Mouse (Mus musculus): ENCODE results near the gene Cd93. TPM values are rescaled to one million over a fixed set of nuclear protein-coding genes. Genes with fewer than 3 reads are reported as not detected.

Gene Cd93
- total and polyA plus RNA-seq, 2 experiments from 2014 or later, result 4.5 to 16.9 TPM

DNA sequence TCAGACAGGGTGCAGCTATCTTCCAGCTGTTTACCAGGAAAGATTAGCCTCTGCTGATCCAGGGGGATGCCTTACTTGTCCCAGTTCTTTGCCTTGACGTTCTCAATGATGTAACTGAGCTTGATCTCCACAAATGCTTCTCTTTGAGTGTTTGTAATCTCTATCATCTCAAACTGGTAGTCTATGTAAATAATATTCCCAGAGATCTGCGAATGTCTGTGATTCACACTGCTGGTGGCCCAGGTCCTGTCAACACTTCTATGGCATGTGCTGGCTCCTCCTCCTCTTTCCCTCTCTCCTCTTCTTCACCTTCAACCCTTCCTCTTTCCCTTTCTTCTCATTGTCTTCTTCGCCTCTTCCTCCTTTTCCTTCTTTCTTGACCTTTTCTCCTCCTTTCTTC is 24.2 kb downstream of the Cd93 start:
- no peak overlapping the region for H3K27ac ChIP-seq (ENCODE audit: low read depth, low read length)
- 71% methylated on average over 3 of the region's 3 CpGs for WGBS
- no peak for TF ChIP-seq CTCF (IDR thresholded peaks at IDR 0.05)
- no peak for DNase-seq (ENCODE audit: low spot score)
- H3K36me3 ChIP-seq (ENCODE audit: insufficient read depth, low read length), result no peaks in the 10 kb centered on the region
- no peaks in the 10 kb centered on the region for H3K9me3 ChIP-seq (ENCODE audit: low read length)
- no peak overlapping the region for H3K4me2 ChIP-seq (ENCODE audit: low read depth, low read length, poor library complexity, severe bottlenecking)
- no peak overlapping the region for H3K9ac ChIP-seq (replicated peaks; ENCODE audit: low read length, poor library complexity, severe bottlenecking)
- H3K4me1 ChIP-seq (ENCODE audit: insufficient read depth, low read length), result no peaks in the 10 kb centered on the region
- H3K27me3 ChIP-seq (ENCODE audit: insufficient read depth, low read length), result no peaks in the 10 kb centered on the region; the same call in 1 of the 2 replicates
- ATAC-seq (ENCODE audit: low FRiP score), result no peak
- no peak overlapping the region for H3K4me3 ChIP-seq (ENCODE audit: low read depth, low read length)

DNA sequence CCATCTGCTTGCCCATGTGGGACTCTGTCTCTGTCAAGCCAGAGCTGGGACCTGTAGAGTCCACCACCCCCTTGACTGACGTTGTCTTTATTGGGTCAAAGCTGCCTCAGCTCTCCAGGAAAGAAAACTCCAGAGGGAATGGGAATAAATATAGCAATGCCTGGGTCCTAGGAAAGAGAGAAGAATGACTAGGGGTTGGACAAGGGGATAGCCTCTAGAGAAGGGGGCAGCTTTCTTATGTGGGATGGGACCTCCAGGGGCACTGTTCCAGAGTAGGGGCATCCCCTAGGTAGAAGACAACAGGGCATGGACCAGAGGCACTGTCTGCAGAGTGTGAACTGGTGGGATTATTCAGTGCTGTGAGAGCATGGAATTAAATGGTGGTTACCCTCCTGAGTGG is 33.5 kb downstream of the Cd93 start:
- Histone ChIP-seq H3K36me3 (ENCODE audit: insufficient read depth, low read length) (no peaks in the 10 kb centered on the region), H3K9me3 (ENCODE audit: low read length) (no peaks in the 10 kb centered on the region), H3K27me3 (ENCODE audit: insufficient read depth, low read length) (peaks cover 34% of the 10 kb centered on the region), H3K4me2 (ENCODE audit: low read depth, low read length, poor library complexity, severe bottlenecking) (no peak overlapping the region), H3K4me1 (ENCODE audit: insufficient read depth, low read length) (peaks cover 4% of the 10 kb centered on the region; the same call in 1 of the 2 replicates), H3K9ac (replicated peaks; ENCODE audit: low read length, poor library complexity, severe bottlenecking) (no peak overlapping the region), H3K4me3 (ENCODE audit: low read depth, low read length) (no peak overlapping the region), H3K27ac (ENCODE audit: low read depth, low read length) (no peak overlapping the region)
- DNase-seq (ENCODE audit: low spot score) (no peak), ATAC-seq (ENCODE audit: low FRiP score) (no peak)
- WGBS, result 75% methylated on average over 1 of the region's 1 CpGs
- no peak for TF ChIP-seq CTCF (IDR thresholded peaks at IDR 0.05)

DNA sequence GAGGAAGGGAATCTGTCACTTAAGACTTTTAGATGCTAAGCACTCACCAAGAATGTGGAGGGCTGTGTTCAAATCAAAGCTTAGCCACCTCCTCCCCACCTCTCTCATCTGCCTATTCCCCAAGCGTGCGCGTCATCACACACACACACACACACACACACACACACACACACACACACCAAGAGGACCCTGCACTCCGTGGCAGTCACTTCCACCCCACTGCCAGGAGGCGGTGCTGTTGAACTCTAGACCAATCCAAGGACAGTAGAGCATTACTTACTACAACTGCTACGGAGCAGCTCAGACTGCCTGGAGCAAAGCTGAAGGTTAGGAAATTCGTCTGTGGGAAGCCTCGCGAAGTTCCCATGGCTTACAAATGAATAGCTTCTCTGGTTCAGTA is 34.2 kb downstream of the Cd93 start:
- no peak overlapping the region for H3K4me2 ChIP-seq (ENCODE audit: low read depth, low read length, poor library complexity, severe bottlenecking)

DNA sequence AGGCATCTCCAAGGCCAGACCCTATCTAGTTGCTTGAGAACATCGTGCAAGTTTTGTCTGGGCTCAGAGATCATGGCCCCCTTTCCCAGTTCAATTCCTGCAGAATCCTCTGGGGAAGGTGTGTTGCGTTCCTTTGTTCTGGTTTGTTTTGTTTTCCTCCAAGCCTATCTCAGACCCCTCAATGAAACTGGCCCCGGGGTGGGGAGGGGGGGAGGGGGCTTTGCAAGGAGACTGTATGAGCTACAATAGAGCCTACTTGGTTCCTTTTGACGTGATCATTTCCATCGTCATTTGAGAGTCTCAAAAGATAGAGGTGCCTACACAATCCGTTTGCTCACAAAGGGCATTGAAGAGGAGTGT is 34.6 kb downstream of the Cd93 start:
- DNase-seq (ENCODE audit: low spot score) (no peak), ATAC-seq (ENCODE audit: low FRiP score) (no peak; the same call in 1 of the 2 replicates)
- Histone ChIP-seq H3K36me3 (ENCODE audit: insufficient read depth, low read length) (no peaks in the 10 kb centered on the region), H3K9ac (replicated peaks; ENCODE audit: low read length, poor library complexity, severe bottlenecking) (no peak overlapping the region), H3K4me2 (ENCODE audit: low read depth, low read length, poor library complexity, severe bottlenecking) (no peak overlapping the region), H3K27ac (ENCODE audit: low read depth, low read length) (no peak overlapping the region), H3K4me1 (ENCODE audit: insufficient read depth, low read length) (peaks cover 4% of the 10 kb centered on the region; the same call in 1 of the 2 replicates), H3K4me3 (ENCODE audit: low read depth, low read length) (no peak overlapping the region), H3K9me3 (ENCODE audit: low read length) (no peaks in the 10 kb centered on the region), H3K27me3 (ENCODE audit: insufficient read depth, low read length) (peaks cover 34% of the 10 kb centered on the region)
- 17% methylated on average over 6 of the region's 6 CpGs for WGBS
- TF ChIP-seq CTCF (IDR thresholded peaks at IDR 0.05), result no peak

More for the DNA sequence above, 34.2 kb downstream of the Cd93 start:
- no peak overlapping the region for H3K27ac ChIP-seq (ENCODE audit: low read depth, low read length)
- H3K9ac ChIP-seq (replicated peaks; ENCODE audit: low read length, poor library complexity, severe bottlenecking), result no peak overlapping the region
- TF ChIP-seq CTCF (IDR thresholded peaks at IDR 0.05), result peak; percentile 83
- WGBS, result 17% methylated on average over 9 of the region's 9 CpGs
- H3K27me3 ChIP-seq (ENCODE audit: insufficient read depth, low read length), result peaks cover 34% of the 10 kb centered on the region
- DNase-seq (ENCODE audit: low spot score), result peak; percentile 79
- no peaks in the 10 kb centered on the region for H3K9me3 ChIP-seq (ENCODE audit: low read length)
- no peaks in the 10 kb centered on the region for H3K36me3 ChIP-seq (ENCODE audit: insufficient read depth, low read length)
- no peak overlapping the region for H3K4me3 ChIP-seq (ENCODE audit: low read depth, low read length)
- H3K4me1 ChIP-seq (ENCODE audit: insufficient read depth, low read length), result peaks cover 4% of the 10 kb centered on the region; the same call in 1 of the 2 replicates
- ATAC-seq (ENCODE audit: low FRiP score), result peak; percentile 81

DNA sequence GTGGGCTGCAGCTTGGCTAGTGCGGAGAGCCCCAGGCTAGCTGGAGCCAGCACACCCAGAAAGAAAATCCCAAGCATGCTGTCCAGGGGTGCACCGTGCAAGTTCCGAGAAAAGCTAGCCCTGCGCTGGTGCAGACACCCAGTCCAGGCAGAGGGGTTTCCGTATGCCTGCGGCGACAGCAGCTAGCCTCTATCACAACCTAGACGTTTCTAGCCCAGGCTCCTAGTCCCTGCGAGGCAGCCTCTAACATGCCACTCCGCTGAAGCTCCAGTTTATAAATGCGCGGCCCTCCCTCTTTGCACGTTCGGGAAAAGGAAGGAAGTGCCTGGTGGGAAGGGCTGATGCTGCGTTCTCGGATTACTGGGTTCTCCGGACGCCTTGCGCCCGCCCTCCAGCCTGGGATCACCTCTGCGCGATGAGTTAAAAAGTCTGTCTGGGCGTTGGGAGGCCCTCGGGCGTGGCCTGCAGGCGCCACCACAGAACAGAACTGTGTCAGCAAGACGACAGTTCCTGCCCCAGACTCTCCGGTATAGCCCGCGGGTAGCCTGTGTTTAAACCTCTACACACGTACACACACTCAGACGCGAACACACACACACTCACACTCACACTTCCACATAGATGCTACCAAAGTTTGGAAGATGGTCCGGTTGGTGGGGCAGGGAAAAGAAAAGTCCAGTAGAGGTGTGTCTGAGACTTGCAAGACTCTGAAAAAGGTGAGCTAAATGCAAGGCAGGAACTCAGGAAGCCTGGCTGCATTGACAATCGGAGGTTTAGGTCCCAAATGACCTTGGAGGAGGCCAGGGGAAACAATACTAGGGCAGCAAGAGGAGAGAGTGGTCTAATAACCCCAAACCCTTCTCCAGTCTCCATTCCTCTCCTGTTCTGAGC is 35.2 kb downstream of the Cd93 start, which contains the start of gene Thbd:
Gene Thbd (minus strand): TSS at position 319 of the 891 bp plus-strand sequence.
- Histone ChIP-seq H3K4me3 (ENCODE audit: low read depth, low read length) (peak within 1 kb of the TSS; percentile 31), H3K27ac (ENCODE audit: low read depth, low read length) (no peak within 1 kb of the TSS), H3K9me3 (ENCODE audit: low read length) (no peaks in the 10 kb centered on the region), H3K9ac (replicated peaks; ENCODE audit: low read length, poor library complexity, severe bottlenecking) (peak within 1 kb of the TSS; percentile 3; the same call in 1 of the 2 replicates), H3K27me3 (ENCODE audit: insufficient read depth, low read length) (peaks cover 34% of the 10 kb centered on the region), H3K36me3 (ENCODE audit: insufficient read depth, low read length) (no peaks in the 10 kb centered on the region), H3K4me1 (ENCODE audit: insufficient read depth, low read length) (peaks cover 4% of the 10 kb centered on the region; the same call in 1 of the 2 replicates), H3K4me2 (ENCODE audit: low read depth, low read length, poor library complexity, severe bottlenecking) (peak within 1 kb of the TSS; percentile 52)
- 4% methylated on average over 33 of the region's 35 CpGs for WGBS
- TF ChIP-seq CTCF (IDR thresholded peaks at IDR 0.05), result no peak
- DNase-seq (ENCODE audit: low spot score) (peak; percentile 31), ATAC-seq (ENCODE audit: low FRiP score) (peak; percentile 61)

Data from midbrain, postnatal 0 days (tissue).